Mouse (Mus musculus) embryonic facial prominence, embryonic 14.5 days (tissue): ENCODE measurements around the gene Gm49510. TPM values are rescaled to one million over a fixed set of nuclear protein-coding genes. Genes with fewer than 3 reads are reported as not detected.

Source experiments
- ATAC-seq: fragments of 200-750 bp; cut with Nextera tagmentation; 2 replicates; pipeline ENCODE4 v1.8.0; 2017; ENCODE audit warnings: low read depth, moderate number of reproducible peaks, moderate TSS enrichment
- DNase-seq: peaks from one replicate; pipeline ENCODE4 v3.0.0-alpha.2; 2015; ENCODE audit warnings: low spot score
- H3K27ac ChIP-seq: fragments of 300-500 bp; sonication (generic); replicated peaks from 2 replicates; pipeline ENCODE4 v1.5.1; 2014; ENCODE audit warnings: low read depth, mild to moderate bottlenecking, low read length, moderate library complexity
- H3K27me3 ChIP-seq: fragments of 300-500 bp; sonication (generic); replicated peaks from 2 replicates; pipeline ENCODE4 v1.6.1; 2014; ENCODE audit warnings: low read length; ENCODE audit not compliant: control insufficient read depth, insufficient read depth
- H3K36me3 ChIP-seq: fragments of 300-500 bp; sonication (generic); 2 replicates; pipeline ENCODE4 v1.6.1; 2014; ENCODE audit warnings: low read length, mixed read lengths; ENCODE audit not compliant: control insufficient read depth, insufficient read depth
- H3K4me1 ChIP-seq: fragments of 300-500 bp; sonication (generic); 2 replicates; pipeline ENCODE4 v1.6.1; 2014; ENCODE audit warnings: antibody characterized with exemption, low read length; ENCODE audit not compliant: control insufficient read depth, insufficient read depth
- H3K4me2 ChIP-seq: fragments of 300-500 bp; sonication (generic); 2 replicates; pipeline ENCODE4 v1.6.1; 2014; ENCODE audit warnings: low read depth, mild to moderate bottlenecking, low read length, moderate library complexity, mixed read lengths
- H3K4me3 ChIP-seq: fragments of 300-500 bp; sonication (generic); 2 replicates; pipeline ENCODE4 v1.5.1; 2014; ENCODE audit warnings: low read depth, mild to moderate bottlenecking, low read length
- H3K9ac ChIP-seq: fragments of 300-500 bp; sonication (generic); 2 replicates; pipeline ENCODE4 v1.6.1; 2014; ENCODE audit warnings: low read depth, mild to moderate bottlenecking, low read length, moderate library complexity, mixed read lengths
- H3K9me3 ChIP-seq: fragments of 300-500 bp; sonication (generic); 2 replicates; pipeline ENCODE4 v1.6.1; 2016; ENCODE audit warnings: low read length; ENCODE audit not compliant: control insufficient read depth
- WGBS: fragments of 180-500 bp; shearing (Covaris S2); extraction: QIAGEN DNeasy Blood & Tissue Kit; methylation state at CpG from one replicate; pipeline ENCODE4 v1.1.7; 2014; 5-methylcytosine and 5-hydroxymethylcytosine counted together
- polyA plus RNA-seq: library from polyadenylated mRNA; unstranded; fragments of >200 nt; fragmentation: Nextera tagmentation; extraction: Ambion mirVana; gene quantifications from 2 replicates; pipeline ENCODE4 v1.2.1, GENCODE M21; 2014

Gm49510 gene
- polyA plus RNA-seq = 0.58 and 0.98 TPM in 2 replicates

- H3K27ac ChIP-seq = peak within 1 kb of the TSS; percentile 77
- H3K4me1 ChIP-seq = peaks cover 31% of the 10 kb centered on the region
- DNase-seq = no peak
- peak within 1 kb of the TSS; percentile 80 for H3K4me3 ChIP-seq
- no peak for ATAC-seq
- H3K36me3 ChIP-seq = peaks cover 31% of the 10 kb centered on the region
- H3K9me3 ChIP-seq = no peaks in the 10 kb centered on the region
- no peaks in the 10 kb centered on the region for H3K27me3 ChIP-seq
- H3K9ac ChIP-seq = peak within 1 kb of the TSS; percentile 83
- H3K4me2 ChIP-seq = peak within 1 kb of the TSS; percentile 81
- 2% methylated on average over 17 of the region's 20 CpGs for WGBS
Observed at GRCm38 (mm10) chr15:78899409-78899739, at the start of gene Gm49510. Gene Gm49510 (plus strand): TSS chr15:78899667.

DNA sequence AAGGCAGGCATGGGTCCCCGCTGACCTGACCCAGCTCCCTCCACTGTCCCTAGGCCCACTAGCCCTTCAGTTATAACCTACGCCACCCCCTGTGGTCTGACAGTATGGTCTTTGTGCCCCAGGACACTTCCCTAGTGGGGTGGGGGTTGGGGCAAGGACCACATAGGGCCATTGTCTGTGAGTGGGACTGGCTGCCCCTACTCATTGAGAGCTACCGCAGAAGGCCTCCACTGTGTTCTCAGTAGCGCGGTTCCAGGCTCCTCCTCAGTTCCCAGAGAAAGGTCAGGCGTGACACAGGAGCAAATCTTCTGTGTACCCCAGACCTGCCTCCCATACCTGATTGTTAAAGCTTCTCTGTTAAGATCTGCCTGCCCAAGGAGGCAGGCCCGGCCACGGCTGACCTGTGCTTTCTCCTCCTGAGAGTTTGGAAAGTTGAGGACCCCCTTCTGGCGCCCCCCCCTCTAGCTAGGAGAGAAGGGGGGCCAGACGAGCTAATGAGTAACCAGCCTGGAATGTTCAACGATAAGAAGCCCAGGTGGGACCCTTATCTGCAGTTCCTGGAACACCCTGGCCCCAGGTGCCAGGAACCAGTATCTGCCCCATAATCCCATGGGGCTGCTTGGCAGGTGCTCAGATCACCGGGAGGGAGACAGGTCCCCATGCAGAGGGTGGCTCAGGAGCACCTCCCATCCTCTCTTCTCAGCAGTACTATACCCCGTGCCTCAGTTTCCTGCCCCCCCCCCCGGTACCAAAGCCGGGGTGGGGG lies 49.2 kb upstream of the Gm49510 start:
- peaks cover 22% of the 10 kb centered on the region for H3K36me3 ChIP-seq
- H3K27ac ChIP-seq = no peak overlapping the region
- no peaks in the 10 kb centered on the region for H3K9me3 ChIP-seq
- H3K4me1 ChIP-seq = peaks cover 3% of the 10 kb centered on the region; the same call in 1 of the 2 replicates
- DNase-seq (no peak), ATAC-seq (no peak)
- 55% methylated on average over 14 of the region's 15 CpGs for WGBS
- no peaks in the 10 kb centered on the region for H3K27me3 ChIP-seq
- no peak overlapping the region for H3K4me2 ChIP-seq
- no peak overlapping the region for H3K9ac ChIP-seq
- H3K4me3 ChIP-seq = no peak overlapping the region

DNA sequence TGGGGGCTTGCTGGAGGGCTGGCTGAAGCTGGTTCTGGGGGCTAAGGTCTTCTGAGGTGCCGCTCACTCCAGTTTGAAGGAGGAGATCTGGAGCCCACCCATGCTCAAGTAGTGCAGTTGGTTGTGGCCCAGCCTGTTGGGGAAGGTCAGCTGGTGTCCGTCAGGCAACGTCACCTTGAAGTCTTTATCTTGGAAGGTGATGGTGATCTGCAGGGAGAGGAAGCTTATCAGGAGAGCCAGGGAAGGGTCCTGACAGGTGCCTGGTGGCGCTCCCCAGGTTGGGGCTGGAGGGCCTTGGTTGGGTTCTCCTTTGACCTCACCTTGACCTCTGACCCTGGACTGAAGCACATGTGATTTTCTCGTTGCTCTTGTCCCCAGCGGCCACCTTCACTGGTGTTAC lies 48.5 kb upstream of the Gm49510 start:
- H3K9me3 ChIP-seq = no peaks in the 10 kb centered on the region
- no peak overlapping the region for H3K4me2 ChIP-seq
- no peak for DNase-seq
- no peaks in the 10 kb centered on the region for H3K4me1 ChIP-seq
- WGBS = 63% methylated on average over 6 of the region's 6 CpGs
- no peak overlapping the region for H3K9ac ChIP-seq
- H3K27ac ChIP-seq = no peak overlapping the region
- no peak for ATAC-seq
- H3K27me3 ChIP-seq = no peaks in the 10 kb centered on the region
- no peak overlapping the region for H3K4me3 ChIP-seq
- H3K36me3 ChIP-seq = peaks cover 22% of the 10 kb centered on the region

- no peak overlapping the region for H3K27ac ChIP-seq
- ATAC-seq (peak; percentile 90), DNase-seq (peak; percentile 93)
- no peak overlapping the region for H3K4me2 ChIP-seq
- no peaks in the 10 kb centered on the region for H3K4me1 ChIP-seq
- H3K36me3 ChIP-seq = peaks cover 22% of the 10 kb centered on the region
- H3K27me3 ChIP-seq = no peaks in the 10 kb centered on the region
- WGBS = 13% methylated on average over 13 of the region's 13 CpGs
- no peaks in the 10 kb centered on the region for H3K9me3 ChIP-seq
- H3K4me3 ChIP-seq = no peak overlapping the region
- H3K9ac ChIP-seq = no peak overlapping the region
Observed at GRCm38 (mm10) chr15:78851505-78852153, 47.8 kb upstream of the Gm49510 start.

DNA sequence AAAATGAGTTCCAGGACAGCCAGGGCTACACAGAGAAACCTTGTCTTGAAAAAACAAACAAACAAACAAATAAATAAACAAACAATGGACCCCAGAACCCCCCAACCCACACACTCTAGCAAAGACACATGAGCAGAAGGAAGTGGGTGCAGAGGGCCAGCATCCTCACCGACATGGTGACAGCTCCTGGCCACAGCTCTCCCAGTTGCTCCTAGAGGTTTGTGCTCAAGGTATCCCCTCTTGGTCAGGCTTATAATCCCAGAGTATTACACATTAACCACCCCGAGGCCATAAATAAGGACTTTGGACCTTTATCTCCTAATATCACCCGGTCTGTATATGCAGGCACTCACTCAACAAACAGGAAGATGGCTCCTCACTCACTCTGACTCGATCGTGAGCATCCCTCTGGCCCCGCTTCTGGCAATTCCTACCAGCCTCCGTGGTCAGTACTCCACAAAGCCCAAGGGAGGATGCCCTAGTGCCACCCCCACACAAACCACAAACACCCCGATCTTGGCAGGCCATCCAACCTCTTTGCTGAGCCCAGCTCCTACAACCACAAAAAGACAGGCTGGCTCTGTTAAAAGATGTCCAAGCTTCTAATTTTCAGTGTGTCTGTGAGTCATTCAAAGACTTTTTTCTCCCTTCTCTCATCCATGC lies 44.0 kb upstream of the Gm49510 start, which contains the start of gene Lgals2:
TSS of gene Lgals2 (minus strand) at position 227 of the 663 bp plus-strand sequence.
- WGBS = 72% methylated on average over 8 of the region's 8 CpGs
- Histone ChIP-seq H3K27me3 (no peaks in the 10 kb centered on the region), H3K9me3 (no peaks in the 10 kb centered on the region), H3K9ac (no peak within 1 kb of the TSS), H3K27ac (no peak within 1 kb of the TSS), H3K4me1 (no peaks in the 10 kb centered on the region), H3K4me2 (no peak within 1 kb of the TSS), H3K36me3 (no peaks in the 10 kb centered on the region), H3K4me3 (no peak within 1 kb of the TSS)
- DNase-seq (no peak), ATAC-seq (no peak)

- Histone ChIP-seq H3K36me3 (no peaks in the 10 kb centered on the region), H3K9ac (no peak overlapping the region), H3K4me1 (no peaks in the 10 kb centered on the region), H3K27me3 (no peaks in the 10 kb centered on the region), H3K27ac (no peak overlapping the region), H3K4me2 (no peak overlapping the region), H3K4me3 (no peak overlapping the region), H3K9me3 (no peaks in the 10 kb centered on the region)
- no peak for ATAC-seq
- WGBS = 72% methylated on average over 7 of the region's 7 CpGs
- no peak for DNase-seq
Observed at GRCm38 (mm10) chr15:78857009-78857408, 42.5 kb upstream of the Gm49510 start.

DNA sequence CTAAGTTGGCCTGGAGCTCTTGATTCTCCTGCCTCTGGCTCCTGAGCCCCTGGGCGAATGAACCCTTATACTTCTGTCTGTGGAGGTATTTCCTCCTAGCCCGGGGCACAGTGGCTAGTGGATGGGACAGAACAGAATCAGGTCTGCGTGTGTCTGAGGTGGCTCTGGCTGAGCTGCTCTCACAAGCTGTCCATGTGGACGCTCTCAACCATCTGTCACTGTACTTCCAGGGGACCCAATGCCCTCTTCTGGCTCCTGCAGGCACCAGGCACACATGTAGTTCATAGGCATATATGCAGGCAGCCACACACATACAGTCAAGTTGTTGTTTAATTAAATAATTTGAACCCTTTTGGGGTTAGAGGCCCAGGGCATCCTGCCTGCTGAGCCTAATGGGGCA lies 40.2 kb upstream of the Gm49510 start:
- H3K36me3 ChIP-seq = no peaks in the 10 kb centered on the region
- H3K9me3 ChIP-seq = no peaks in the 10 kb centered on the region
- H3K9ac ChIP-seq = no peak overlapping the region
- no peaks in the 10 kb centered on the region for H3K27me3 ChIP-seq
- H3K27ac ChIP-seq = no peak overlapping the region
- DNase-seq = no peak
- WGBS = 59% methylated on average over 4 of the region's 4 CpGs
- no peak for ATAC-seq
- no peak overlapping the region for H3K4me2 ChIP-seq
- H3K4me3 ChIP-seq = no peak overlapping the region
- H3K4me1 ChIP-seq = no peaks in the 10 kb centered on the region

DNA sequence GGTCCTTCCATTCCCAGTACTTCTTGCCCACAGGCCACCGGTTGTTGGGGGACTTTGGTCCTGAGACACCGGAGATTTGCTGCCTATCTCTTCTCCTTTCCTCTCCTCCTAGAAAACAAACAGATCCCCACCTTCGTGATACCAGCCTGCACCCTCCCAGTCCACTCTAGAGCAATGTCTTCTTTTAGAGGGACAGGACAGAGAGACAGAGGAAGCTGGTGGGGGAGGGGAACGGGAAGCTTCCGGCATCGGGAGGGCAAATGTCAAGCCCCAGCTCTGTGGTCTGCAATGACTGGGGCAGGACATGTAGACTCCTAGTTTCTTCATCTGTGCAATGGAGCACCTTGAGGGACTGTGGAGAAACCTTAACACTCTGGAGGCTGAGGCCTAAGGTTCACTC lies 39.8 kb upstream of the Gm49510 start:
- H3K9me3 ChIP-seq = no peaks in the 10 kb centered on the region
- WGBS = 66% methylated on average over 6 of the region's 6 CpGs
- ATAC-seq = no peak

More for the DNA sequence above, 39.8 kb upstream of the Gm49510 start:
- no peak for DNase-seq
- Histone ChIP-seq H3K27me3 (no peaks in the 10 kb centered on the region), H3K9ac (no peak overlapping the region), H3K4me3 (no peak overlapping the region), H3K36me3 (no peaks in the 10 kb centered on the region), H3K4me2 (no peak overlapping the region), H3K27ac (no peak overlapping the region), H3K4me1 (no peaks in the 10 kb centered on the region)
